ENCODE assay signal across 26 mouse cellular contexts in the genomic region with DNA sequence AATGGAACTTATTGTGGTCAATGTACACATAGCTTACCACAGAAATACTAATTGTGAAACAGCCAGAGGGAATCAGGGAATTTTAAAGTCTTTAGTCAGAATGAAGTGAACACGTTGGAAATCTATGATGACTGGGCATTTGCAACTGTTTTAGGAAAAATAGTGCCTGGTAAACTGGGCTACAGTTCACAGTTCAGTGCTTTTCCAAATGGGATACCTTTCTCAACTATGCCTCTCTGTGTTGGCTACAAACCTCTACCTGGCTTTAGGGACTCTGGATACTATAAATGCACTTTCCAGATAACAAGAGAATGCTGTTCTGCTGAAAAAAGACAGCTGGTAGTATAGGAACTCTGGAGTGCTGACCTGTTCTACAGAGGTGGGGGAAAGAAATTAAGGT. TPM values are rescaled to one million over a fixed set of nuclear protein-coding genes. Genes with fewer than 3 reads are reported as not detected.
DNase-seq lines count a peak whose midpoint lies in the region; ATAC-seq and TF ChIP-seq lines count a peak whose summit lies in the region.
"Had no signal": no experiment of that assay in that cellular context is flagged by ENCODE, and none has a peak within 500 bp of the region (broad histone marks: within the 10 kb centered on the region; RNA-seq: fewer than 3 reads in every experiment).

No protein-coding gene starts in this region.

- peaks cover 42% of the 10 kb centered on the region for H3K4me1 ChIP-seq in heart, embryonic 10.5 days
- H3K4me1 ChIP-seq in intestine, embryonic 14.5 days (replicated peaks; ENCODE audit: control insufficient read depth, insufficient read depth, low read length) = peaks cover 19% of the 10 kb centered on the region; the same call in 1 of the 2 replicates
- no peaks in the 10 kb centered on the region; the same call in 1 of the 2 replicates for H3K4me1 ChIP-seq in intestine, postnatal 0 days (replicated peaks; ENCODE audit: control insufficient read depth, insufficient read depth, low read length)

- no peaks in the 10 kb centered on the region for H3K27me3 ChIP-seq in heart, embryonic 10.5 days (ENCODE audit: insufficient read depth, poor library complexity, severe bottlenecking)
- H3K27me3 ChIP-seq in intestine, embryonic 14.5 days (replicated peaks; ENCODE audit: control insufficient read depth, insufficient read depth, low read length) = no peaks in the 10 kb centered on the region
- H3K27me3 ChIP-seq in intestine, postnatal 0 days (replicated peaks; ENCODE audit: control insufficient read depth, insufficient read depth, low read length) = no peaks in the 10 kb centered on the region
- H3K27me3 ChIP-seq: CH12.LX; embryonic facial prominence, embryonic 12.5 days; embryonic facial prominence, embryonic 15.5 days; intestine, embryonic 15.5 days had no signal

- 79% methylated on average over 1 of the region's 1 CpGs for WGBS in heart, embryonic 10.5 days
- WGBS in intestine, embryonic 14.5 days = 69% methylated on average over 1 of the region's 1 CpGs
- WGBS in intestine, postnatal 0 days = 64% methylated on average over 1 of the region's 1 CpGs

- H3K9me3 ChIP-seq in heart, embryonic 10.5 days = no peaks in the 10 kb centered on the region
- H3K9me3 ChIP-seq in intestine, embryonic 14.5 days (ENCODE audit: control insufficient read depth, low read length) = no peaks in the 10 kb centered on the region
- no peaks in the 10 kb centered on the region for H3K9me3 ChIP-seq in intestine, postnatal 0 days (ENCODE audit: control insufficient read depth)
- H3K9me3 ChIP-seq: embryonic facial prominence, embryonic 12.5 days; embryonic facial prominence, embryonic 15.5 days; forebrain, embryonic 12.5 days; G1E; intestine, embryonic 15.5 days had no signal

- no peak for ATAC-seq in intestine, embryonic 14.5 days (replicated peaks; ENCODE audit: low FRiP score, low TSS enrichment, low read depth)
- no peak for ATAC-seq in intestine, postnatal 0 days
- ATAC-seq: forebrain, embryonic 16.5 days; hindbrain, postnatal 0 days; intestine, embryonic 15.5 days had no signal

- TF ChIP-seq CTCF in intestine, postnatal 0 days (IDR thresholded peaks at IDR 0.05; ENCODE audit: low read depth) = no peak
- no peak for TF ChIP-seq CTCF in layer of hippocampus, adult 2 months (conservative IDR thresholded peaks at IDR 0.05)

- H3K27ac ChIP-seq in heart, embryonic 10.5 days = no peak overlapping the region
- no peak overlapping the region for H3K27ac ChIP-seq in intestine, embryonic 14.5 days (ENCODE audit: low read depth)
- H3K27ac ChIP-seq in intestine, postnatal 0 days (ENCODE audit: low read depth, low read length) = no peak overlapping the region
- no peak overlapping the region for H3K27ac ChIP-seq in layer of hippocampus, adult 2 months
- H3K27ac ChIP-seq: embryonic facial prominence, embryonic 12.5 days; embryonic facial prominence, embryonic 15.5 days; forebrain, embryonic 12.5 days; gastrocnemius, adult 2 months; hindbrain, embryonic 14.5 days; hindbrain, postnatal 0 days; intestine, embryonic 15.5 days had no signal

- DNase-seq in heart, embryonic 10.5 days (ENCODE audit: low spot score) = peak; percentile 20
- no peak for DNase-seq in heart, adult 18-20 months
- DNase-seq in intestine, embryonic 14.5 days (ENCODE audit: low spot score) = peak; percentile 42
- peak; percentile 40 for DNase-seq in NIH3T3 (ENCODE audit: low read depth)
- DNase-seq in induced T-regulatory cell, adult 2 months (ENCODE audit: low read depth) = peak; percentile 28
- DNase-seq in layer of hippocampus, adult 2 months (ENCODE audit: low spot score in 2 of 2) = no peak
- DNase-seq: adrenal gland, postnatal 14 days; B cell, adult 2 months; cerebellum, adult 11 months; cerebellum, postnatal 25 days; gastrocnemius, adult 2 months; gastrocnemius, postnatal 14 days; heart, postnatal 10 days; heart, postnatal 4 days; kidney, adult 18-20 months had no signal

- H3K4me3 ChIP-seq in heart, embryonic 10.5 days = no peak overlapping the region
- no peak overlapping the region for H3K4me3 ChIP-seq in intestine, embryonic 14.5 days (ENCODE audit: low read depth, low read length)
- H3K4me3 ChIP-seq in intestine, postnatal 0 days (ENCODE audit: low read depth, low read length) = no peak overlapping the region
- no peak overlapping the region for H3K4me3 ChIP-seq in layer of hippocampus, adult 2 months
- H3K4me3 ChIP-seq: embryonic facial prominence, embryonic 12.5 days; embryonic facial prominence, embryonic 15.5 days; erythroblast, embryonic 14.5 days; forebrain, embryonic 12.5 days; gastrocnemius, adult 2 months; intestine, embryonic 15.5 days had no signal

- H3K36me3 ChIP-seq in heart, embryonic 10.5 days = no peaks in the 10 kb centered on the region
- H3K36me3 ChIP-seq in intestine, embryonic 14.5 days (ENCODE audit: control insufficient read depth, insufficient read depth, low read length) = peaks cover 5% of the 10 kb centered on the region; the same call in 1 of the 2 replicates
- no peaks in the 10 kb centered on the region for H3K36me3 ChIP-seq in intestine, postnatal 0 days (ENCODE audit: control insufficient read depth, insufficient read depth)
- H3K36me3 ChIP-seq: embryonic facial prominence, embryonic 12.5 days; embryonic facial prominence, embryonic 15.5 days; forebrain, embryonic 12.5 days; intestine, embryonic 15.5 days had no signal

- no peak overlapping the region for H3K4me2 ChIP-seq in intestine, embryonic 14.5 days (ENCODE audit: low read length)
- H3K4me2 ChIP-seq in intestine, postnatal 0 days (replicated peaks; ENCODE audit: low read depth) = no peak overlapping the region
- H3K4me2 ChIP-seq: embryonic facial prominence, embryonic 12.5 days; forebrain, embryonic 12.5 days had no signal

- H3K9ac ChIP-seq in intestine, embryonic 14.5 days (ENCODE audit: low read length) = no peak overlapping the region
- no peak overlapping the region for H3K9ac ChIP-seq in intestine, postnatal 0 days (ENCODE audit: low read depth, low read length)
- H3K9ac ChIP-seq: embryonic facial prominence, embryonic 12.5 days; embryonic facial prominence, embryonic 15.5 days; forebrain, embryonic 12.5 days; hindbrain, embryonic 14.5 days; intestine, embryonic 15.5 days had no signal

RNA-seq across cellular contexts. Expression of a gene that starts 1.5 kb away (rescaled TPM):
- 20.6 and 28.8 TPM in 2 replicates for polyA plus RNA-seq in heart, embryonic 10.5 days (2016; fragmentation: Nextera tagmentation; extraction: Ambion mirVana)
- total RNA-seq in heart, adult 18-20 months (2021) = 10 to 100 TPM in 1 of 2 experiments, 1 to 10 TPM in 1; 9.7 to 18.7 TPM
- 42.4 and 46.0 TPM in 2 replicates for polyA plus RNA-seq in intestine, embryonic 14.5 days (2014; fragmentation: Nextera tagmentation; extraction: Ambion mirVana)
- 21.0 and 21.4 TPM in 2 replicates for polyA plus RNA-seq in intestine, postnatal 0 days (2015; fragmentation: Nextera tagmentation; extraction: Ambion mirVana)
- total RNA-seq in layer of hippocampus, adult 2 months (2021) = 10 to 100 TPM; 16.7 to 18.3 TPM

RNA-seq across cellular contexts. Expression of a gene that starts 31.6 kb away (rescaled TPM):
- polyA plus RNA-seq in heart, embryonic 10.5 days (2016; fragmentation: Nextera tagmentation; extraction: Ambion mirVana) = 190 and 243 TPM in 2 replicates
- total RNA-seq in heart, adult 18-20 months (2021) = 10 to 100 TPM; 66.8 to 72.3 TPM
- 248 and 249 TPM in 2 replicates for polyA plus RNA-seq in intestine, embryonic 14.5 days (2014; fragmentation: Nextera tagmentation; extraction: Ambion mirVana)
- polyA plus RNA-seq in intestine, postnatal 0 days (2015; fragmentation: Nextera tagmentation; extraction: Ambion mirVana) = 62.1 and 64.2 TPM in 2 replicates
- total RNA-seq in layer of hippocampus, adult 2 months (2021) = 100 to 1,000 TPM; 157 to 162 TPM

Comparison
In these comparisons a context has a peak if more than half of its experiments do, and no peak if none do; other contexts are left out.
1. DNase-seq: peak in heart, embryonic 10.5 days (single experiment), intestine, embryonic 14.5 days (single experiment), NIH3T3 (single experiment) and induced T-regulatory cell, adult 2 months (single experiment); none in heart, adult 18-20 months (0 of 2) and layer of hippocampus, adult 2 months (0 of 2).